ENCODE assay signal across 32 mouse cellular contexts in genomic region chr14:51939005-51939404, GRCm38 (mm10). TPM values are rescaled to one million over a fixed set of nuclear protein-coding genes. Genes with fewer than 3 reads are reported as not detected.
DNase-seq lines count a peak whose midpoint lies in the region; ATAC-seq and TF ChIP-seq lines count a peak whose summit lies in the region.
"Had no signal": no experiment of that assay in that cellular context is flagged by ENCODE, and none has a peak within 500 bp of the region (broad histone marks: within the 10 kb centered on the region; RNA-seq: fewer than 3 reads in every experiment).

No protein-coding gene starts in this region.

- TF ChIP-seq CTCF in liver, adult 2 months (IDR thresholded peaks at IDR 0.05; ENCODE audit: low read depth, low read length): no peak

- H3K27me3 ChIP-seq in liver, adult 2 months (ENCODE audit: control insufficient read depth, insufficient read depth, low read length): no peaks in the 10 kb centered on the region
- no peaks in the 10 kb centered on the region for H3K27me3 ChIP-seq in liver, embryonic 11.5 days (replicated peaks; ENCODE audit: control insufficient read depth, insufficient read depth, low read length)
- H3K27me3 ChIP-seq: embryonic facial prominence, embryonic 13.5 days; forebrain, embryonic 12.5 days; forebrain, embryonic 15.5 days; hindbrain, embryonic 12.5 days; hindbrain, embryonic 15.5 days had no signal

- no peak for ATAC-seq in liver, embryonic 11.5 days (replicated peaks; ENCODE audit: low FRiP score)
- ATAC-seq: activated CD4-positive, CD25-positive, alpha-beta regulatory T cell, adult 4 months; CD4-positive, CD25-positive, alpha-beta regulatory T cell, adult 4 months; forebrain, embryonic 15.5 days; intestine, embryonic 16.5 days had no signal

- H3K9ac ChIP-seq in liver, adult 2 months (ENCODE audit: low read depth, low read length): no peak overlapping the region
- no peak overlapping the region for H3K9ac ChIP-seq in liver, embryonic 11.5 days (ENCODE audit: low read depth, low read length)
- H3K9ac ChIP-seq: embryonic facial prominence, embryonic 13.5 days; forebrain, embryonic 12.5 days; forebrain, embryonic 15.5 days; hindbrain, embryonic 12.5 days; hindbrain, embryonic 15.5 days had no signal

- peaks cover 15% of the 10 kb centered on the region for H3K4me1 ChIP-seq in liver, adult 2 months (ENCODE audit: control insufficient read depth, insufficient read depth, low read length)
- 0 out of 2 replicates have a peak, but pooled peaks cover 7% of the 10 kb centered on the region for H3K4me1 ChIP-seq in liver, embryonic 11.5 days (replicated peaks; ENCODE audit: control insufficient read depth, insufficient read depth, low read length)
- H3K4me1 ChIP-seq: forebrain, embryonic 15.5 days; hindbrain, embryonic 15.5 days had no signal

- intact Hi-C loops in left cerebral cortex, postnatal 36 days (cut with DNase I): no loop called here

- peak overlapping the region; percentile 28; the same call in 1 of the 2 replicates for H3K27ac ChIP-seq in liver, adult 2 months (replicated peaks; ENCODE audit: insufficient read depth, low read depth, low read length)
- H3K27ac ChIP-seq in liver, embryonic 11.5 days (ENCODE audit: low read depth, low read length): no peak overlapping the region
- H3K27ac ChIP-seq: embryonic facial prominence, embryonic 13.5 days; forebrain, embryonic 12.5 days; forebrain, embryonic 15.5 days; hindbrain, embryonic 12.5 days; hindbrain, embryonic 15.5 days had no signal

- no peak overlapping the region for H3K4me3 ChIP-seq in liver, adult 2 months (ENCODE audit: insufficient read depth, low read depth, low read length)
- H3K4me3 ChIP-seq in liver, embryonic 11.5 days (ENCODE audit: low read depth, low read length): no peak overlapping the region
- H3K4me3 ChIP-seq: embryonic facial prominence, embryonic 13.5 days; erythroblast, embryonic 14.5 days; forebrain, embryonic 12.5 days; forebrain, embryonic 15.5 days; hindbrain, embryonic 12.5 days; hindbrain, embryonic 15.5 days had no signal

- no peaks in the 10 kb centered on the region for H3K9me3 ChIP-seq in liver, embryonic 11.5 days (ENCODE audit: control insufficient read depth, low read length)
- H3K9me3 ChIP-seq: forebrain, embryonic 12.5 days; forebrain, embryonic 15.5 days; hindbrain, embryonic 12.5 days; hindbrain, embryonic 15.5 days had no signal

- H3K36me3 ChIP-seq in liver, adult 2 months (ENCODE audit: control insufficient read depth, insufficient read depth, low read length): no peaks in the 10 kb centered on the region
- H3K36me3 ChIP-seq in liver, embryonic 11.5 days (ENCODE audit: control insufficient read depth, insufficient read depth, low read length): no peaks in the 10 kb centered on the region
- H3K36me3 ChIP-seq: embryonic facial prominence, embryonic 13.5 days; forebrain, embryonic 12.5 days; forebrain, embryonic 15.5 days; hindbrain, embryonic 12.5 days; hindbrain, embryonic 15.5 days had no signal

- no peak for DNase-seq in liver, adult 2 months (ENCODE audit: extremely low read depth, low read depth, low spot score)
- DNase-seq in liver, embryonic 11.5 days (ENCODE audit: low spot score): no peak
- DNase-seq in R1 (ENCODE audit: low read depth, low spot score) (peak; percentile 60), ZHBTc4 (ENCODE audit: low read depth, low spot score) (peak; percentile 66)
- DNase-seq in frontal cortex, postnatal 25 days (ENCODE audit: low spot score in 2 of 2): no peak
- DNase-seq in left cerebral cortex, postnatal 36 days (ENCODE audit: low spot score in 2 of 2): no peak
- DNase-seq: adrenal gland, adult 8-10 months; adrenal gland, postnatal 25 days; cerebellum, adult 18-20 months; cerebellum, adult 9-10 months; cerebellum, postnatal 14 days; gastrocnemius, postnatal 14 days; heart, adult 11 months had no signal

- H3K79me2 ChIP-seq in liver, adult 2 months (ENCODE audit: control insufficient read depth, insufficient read depth, low read length): no peaks in the 10 kb centered on the region

- 88% methylated on average over 9 of the region's 9 CpGs for WGBS in liver, adult 2 months
- WGBS in liver, embryonic 11.5 days: 82% methylated on average over 9 of the region's 9 CpGs

- no peak for TF ChIP-seq POLR2A in liver, adult 2 months (IDR thresholded peaks at IDR 0.05; ENCODE audit: extremely low read depth, insufficient read depth, low read length)

- no peak overlapping the region for H3K4me2 ChIP-seq in liver, embryonic 11.5 days
- H3K4me2 ChIP-seq: embryonic facial prominence, embryonic 13.5 days; forebrain, embryonic 12.5 days; forebrain, embryonic 15.5 days; heart, embryonic 11.5 days; hindbrain, embryonic 12.5 days; hindbrain, embryonic 15.5 days had no signal

RNA-seq across cellular contexts. Expression of gene Rnase13, which starts 16.4 kb away (rescaled TPM):
- total RNA-seq in liver, adult 2 months (2014; rRNA removed): not detected in 2 replicates
- 0.22 and 0.24 TPM in 2 replicates for polyA plus RNA-seq in liver, adult 2 months (2012; rRNA removed)
- polyA plus RNA-seq in liver, embryonic 11.5 days (2014; fragmentation: Nextera tagmentation; extraction: Ambion mirVana): not detected in 2 replicates
- total RNA-seq in left cerebral cortex, postnatal 36 days (2021): not detected
- total RNA-seq: adrenal gland, adult 8-10 months; adrenal gland, postnatal 25 days; ES-E14; gastrocnemius, adult 18-20 months; gastrocnemius, postnatal 14 days; gastrocnemius, postnatal 4 days; heart, adult 8-10 months; heart, postnatal 25 days; hematopoietic stem cell, adult 5-6 weeks had no signal
- polyA plus RNA-seq: activated CD4-positive, CD25-positive, alpha-beta regulatory T cell, adult 4 months; C2C12; CD4-positive, CD25-positive, alpha-beta regulatory T cell, adult 4 months; embryonic facial prominence, embryonic 13.5 days; erythroblast, embryonic 14.5 days; forebrain, embryonic 12.5 days; forebrain, embryonic 15.5 days; heart, embryonic 11.5 days; heart, embryonic 14.5 days; heart, postnatal 0 days; hindbrain, embryonic 12.5 days; hindbrain, embryonic 15.5 days; intestine, embryonic 16.5 days had no signal

RNA-seq across cellular contexts. Expression of gene Tppp2, which starts 20.8 kb away (rescaled TPM):
- not detected in 2 replicates for total RNA-seq in liver, adult 2 months (2014; rRNA removed)
- polyA plus RNA-seq in liver, adult 2 months (2012; rRNA removed): not detected in 2 replicates
- not detected in 2 replicates for polyA plus RNA-seq in liver, embryonic 11.5 days (2014; fragmentation: Nextera tagmentation; extraction: Ambion mirVana)
- not detected for total RNA-seq in left cerebral cortex, postnatal 36 days (2021)
- total RNA-seq: adrenal gland, adult 8-10 months; adrenal gland, postnatal 25 days; ES-E14; gastrocnemius, postnatal 4 days; heart, adult 8-10 months; heart, postnatal 25 days; hematopoietic stem cell, adult 5-6 weeks had no signal
- polyA plus RNA-seq: activated CD4-positive, CD25-positive, alpha-beta regulatory T cell, adult 4 months; C2C12; CD4-positive, CD25-positive, alpha-beta regulatory T cell, adult 4 months; embryonic facial prominence, embryonic 13.5 days; erythroblast, embryonic 14.5 days; forebrain, embryonic 12.5 days; forebrain, embryonic 15.5 days; heart, embryonic 11.5 days; heart, embryonic 14.5 days; heart, postnatal 0 days; hindbrain, embryonic 12.5 days; hindbrain, embryonic 15.5 days; intestine, embryonic 16.5 days had no signal

RNA-seq across cellular contexts. Expression of gene Ndrg2, which starts 25.0 kb away (rescaled TPM):
- 1,230 and 1,535 TPM in 2 replicates for total RNA-seq in liver, adult 2 months (2014; rRNA removed)
- 1,907 and 2,831 TPM in 2 replicates for polyA plus RNA-seq in liver, adult 2 months (2012; rRNA removed)
- 19.2 and 21.5 TPM in 2 replicates for polyA plus RNA-seq in liver, embryonic 11.5 days (2014; fragmentation: Nextera tagmentation; extraction: Ambion mirVana)
- total RNA-seq in left cerebral cortex, postnatal 36 days (2021): 100 to 1,000 TPM; 753 to 795 TPM

RNA-seq across cellular contexts. Expression of gene Arhgef40, which starts 45.5 kb away (rescaled TPM):
- total RNA-seq in liver, adult 2 months (2014; rRNA removed): 6.1 and 9.5 TPM in 2 replicates
- polyA plus RNA-seq in liver, adult 2 months (2012; rRNA removed): 12.5 and 16.1 TPM in 2 replicates
- polyA plus RNA-seq in liver, embryonic 11.5 days (2014; fragmentation: Nextera tagmentation; extraction: Ambion mirVana): 50.7 and 61.8 TPM in 2 replicates
- total RNA-seq in left cerebral cortex, postnatal 36 days (2021): 10 to 100 TPM; 24.9 to 31.6 TPM
- polyA plus RNA-seq: activated CD4-positive, CD25-positive, alpha-beta regulatory T cell, adult 4 months had no signal

RNA-seq across cellular contexts. Expression of gene Slc39a2, which starts 46.3 kb away (rescaled TPM):
- 0.65 and 1.4 TPM in 2 replicates for total RNA-seq in liver, adult 2 months (2014; rRNA removed)
- 1.1 and 1.8 TPM in 2 replicates for polyA plus RNA-seq in liver, adult 2 months (2012; rRNA removed)
- 0.07 and 0.14 TPM in 2 replicates for polyA plus RNA-seq in liver, embryonic 11.5 days (2014; fragmentation: Nextera tagmentation; extraction: Ambion mirVana)
- 1 to 10 TPM; 2.6 to 8.1 TPM for total RNA-seq in left cerebral cortex, postnatal 36 days (2021)
- total RNA-seq: hematopoietic stem cell, adult 5-6 weeks had no signal
- polyA plus RNA-seq: erythroblast, embryonic 14.5 days had no signal

Comparison
In these comparisons a context has a peak if more than half of its experiments do, and no peak if none do; other contexts are left out.
1. DNase-seq: peak in R1 (single experiment) and ZHBTc4 (single experiment); none in liver, adult 2 months (single experiment), liver, embryonic 11.5 days (single experiment), frontal cortex, postnatal 25 days (0 of 2) and left cerebral cortex, postnatal 36 days (0 of 2).